Comparison of ENCODE assay signal across 8 mouse cellular contexts in genomic region chr17:29887271-29887880, GRCm38 (mm10).
DNase-seq lines count a peak whose midpoint lies in the region; ATAC-seq and TF ChIP-seq lines count a peak whose summit lies in the region.

No protein-coding gene starts in this region.

- no peaks in the 10 kb centered on the region for H3K36me3 ChIP-seq in heart, embryonic 12.5 days
- H3K36me3 ChIP-seq in limb, embryonic 10.5 days: no peaks in the 10 kb centered on the region
- H3K36me3 ChIP-seq in midbrain, embryonic 10.5 days: no peaks in the 10 kb centered on the region

- H3K9me3 ChIP-seq in heart, embryonic 12.5 days (replicated peaks): no peaks in the 10 kb centered on the region
- no peaks in the 10 kb centered on the region for H3K9me3 ChIP-seq in limb, embryonic 10.5 days (replicated peaks)
- H3K9me3 ChIP-seq in midbrain, embryonic 10.5 days (replicated peaks): no peaks in the 10 kb centered on the region

- WGBS in cerebellum, adult 2 months: under 1% methylated on average over 57 of the region's 57 CpGs
- 1% methylated on average over 57 of the region's 57 CpGs for WGBS in heart, embryonic 12.5 days
- under 1% methylated on average over 56 of the region's 57 CpGs for WGBS in limb, embryonic 10.5 days
- WGBS in midbrain, embryonic 10.5 days: under 1% methylated on average over 57 of the region's 57 CpGs

- 0 out of 2 replicates have a peak overlapping the region, but pooled peaks have one; percentile 9 for H3K27ac ChIP-seq in cerebellum, adult 2 months (ENCODE audit: insufficient read depth, low read length)
- no peak overlapping the region for H3K27ac ChIP-seq in cortical plate, adult 2 months (ENCODE audit: insufficient read depth, low read length)
- H3K27ac ChIP-seq in heart, embryonic 12.5 days (ENCODE audit: poor library complexity, severe bottlenecking): no peak overlapping the region
- peak overlapping the region; percentile 87 for H3K27ac ChIP-seq in limb, embryonic 10.5 days
- H3K27ac ChIP-seq in midbrain, embryonic 10.5 days (replicated peaks): peak overlapping the region; percentile 88

- ATAC-seq in cerebellum, adult (ENCODE audit: insufficient number of reproducible peaks, low FRiP score, low TSS enrichment): no peak
- peak; percentile 61 for ATAC-seq in heart, embryonic 12.5 days (ENCODE audit: insufficient number of reproducible peaks, low FRiP score)

- H3K4me3 ChIP-seq in cerebellum, adult 2 months (replicated peaks; ENCODE audit: insufficient read depth, low read depth, low read length): peak overlapping the region; percentile 56
- H3K4me3 ChIP-seq in cortical plate, adult 2 months (ENCODE audit: insufficient read depth, low read length): peak overlapping the region; percentile 54
- peak overlapping the region; percentile 71 for H3K4me3 ChIP-seq in heart, embryonic 12.5 days
- H3K4me3 ChIP-seq in limb, embryonic 10.5 days: peak overlapping the region; percentile 76
- peak overlapping the region; percentile 70 for H3K4me3 ChIP-seq in midbrain, embryonic 10.5 days

- DNase-seq in cerebellum, adult 2 months: peak; percentile 42 to 67
- DNase-seq in CD4-positive, CD25-positive, alpha-beta regulatory T cell, adult 2 months (ENCODE audit: low read depth, low spot score): peak; percentile 48
- DNase-seq in limb, embryonic 10.5 days (ENCODE audit: low spot score): peak; percentile 82
- DNase-seq in midbrain, embryonic 10.5 days (ENCODE audit: low spot score): peak; percentile 80
- peak; percentile 30 for DNase-seq in thymus, postnatal 25 days

- TF ChIP-seq POLR2A in cerebellum, adult 2 months (IDR thresholded peaks at IDR 0.05; ENCODE audit: borderline replicate concordance, insufficient read depth, low read length): no peak
- TF ChIP-seq POLR2A in cortical plate, adult 2 months (IDR thresholded peaks at IDR 0.05; ENCODE audit: extremely low read depth, insufficient read depth, low read length): no peak

- peaks cover 6% of the 10 kb centered on the region for H3K4me1 ChIP-seq in cerebellum, adult 2 months (ENCODE audit: control insufficient read depth, insufficient read depth, low read length)
- no peaks in the 10 kb centered on the region for H3K4me1 ChIP-seq in cortical plate, adult 2 months (ENCODE audit: control insufficient read depth, insufficient read depth, low read length)
- H3K4me1 ChIP-seq in heart, embryonic 12.5 days (replicated peaks): peaks cover 29% of the 10 kb centered on the region
- peaks cover 74% of the 10 kb centered on the region for H3K4me1 ChIP-seq in limb, embryonic 10.5 days
- peaks cover 77% of the 10 kb centered on the region for H3K4me1 ChIP-seq in midbrain, embryonic 10.5 days

- H3K4me2 ChIP-seq in heart, embryonic 12.5 days: peak overlapping the region; percentile 98

- TF ChIP-seq CTCF in cerebellum, adult 2 months (IDR thresholded peaks at IDR 0.05; ENCODE audit: borderline replicate concordance, insufficient read depth, low read depth, low read length): no peak
- TF ChIP-seq CTCF in cortical plate, adult 2 months (IDR thresholded peaks at IDR 0.05; ENCODE audit: extremely low read depth, insufficient read depth, low read length): no peak

- no peaks in the 10 kb centered on the region for H3K27me3 ChIP-seq in cerebellum, adult 2 months (ENCODE audit: control insufficient read depth, insufficient read depth, low read length)
- peaks cover 74% of the 10 kb centered on the region for H3K27me3 ChIP-seq in heart, embryonic 12.5 days (replicated peaks)
- H3K27me3 ChIP-seq in limb, embryonic 10.5 days (ENCODE audit: low read depth, poor library complexity, severe bottlenecking): peaks cover 84% of the 10 kb centered on the region
- H3K27me3 ChIP-seq in midbrain, embryonic 10.5 days (ENCODE audit: low read depth, poor library complexity, severe bottlenecking): peaks cover 82% of the 10 kb centered on the region

- peak overlapping the region; percentile 84 for H3K9ac ChIP-seq in heart, embryonic 12.5 days

Comparison
In these comparisons a context has a peak if more than half of its experiments do, and no peak if none do; other contexts are left out.
1. DNase-seq: peak in every context shown above with its lines; median percentile 82 in limb, embryonic 10.5 days; 80 in midbrain, embryonic 10.5 days; 54 in cerebellum, adult 2 months; 48 in CD4-positive, CD25-positive, alpha-beta regulatory T cell, adult 2 months; 30 in thymus, postnatal 25 days.
2. H3K27ac ChIP-seq: peak in cerebellum, adult 2 months (single experiment), limb, embryonic 10.5 days (single experiment) and midbrain, embryonic 10.5 days (single experiment); none in cortical plate, adult 2 months (single experiment) and heart, embryonic 12.5 days (single experiment).
3. Peak in every context shown above with its lines, with median percentiles within 50 percentile points of each other: H3K4me3 ChIP-seq.